Mouse (Mus musculus): Measurements from ENCODE around the gene Pld4. TPM values are rescaled to one million over a fixed set of nuclear protein-coding genes. Genes with fewer than 3 reads are reported as not detected.

Gene Pld4
- polyA plus RNA-seq, 1 experiment = 23.7 TPM

GRCm38 (mm10) chr12:112766586-112766985, 6.1 kb downstream of the Pld4 start:
- Histone ChIP-seq H3K27ac (ENCODE audit: insufficient read depth, low read depth, low read length) (no peak overlapping the region), H3K27me3 (replicated peaks; ENCODE audit: control insufficient read depth, insufficient read depth, low read length) (no peaks in the 10 kb centered on the region), H3K4me3 (ENCODE audit: insufficient read depth, low read depth, low read length) (no peak overlapping the region), H3K4me1 (ENCODE audit: control insufficient read depth, insufficient read depth, low read length) (no peaks in the 10 kb centered on the region), H3K36me3 (ENCODE audit: control insufficient read depth, insufficient read depth, low read length) (no peaks in the 10 kb centered on the region)
- no peak for DNase-seq
- TF ChIP-seq CTCF (conservative IDR thresholded peaks at IDR 0.05; ENCODE audit: insufficient read depth, insufficient read length, low read depth, low read length) = no peak
- TF ChIP-seq POLR2A (IDR thresholded peaks at IDR 0.05; ENCODE audit: low read depth, low read length) = no peak
- 93% methylated on average over 7 of the region's 7 CpGs for WGBS

DNA sequence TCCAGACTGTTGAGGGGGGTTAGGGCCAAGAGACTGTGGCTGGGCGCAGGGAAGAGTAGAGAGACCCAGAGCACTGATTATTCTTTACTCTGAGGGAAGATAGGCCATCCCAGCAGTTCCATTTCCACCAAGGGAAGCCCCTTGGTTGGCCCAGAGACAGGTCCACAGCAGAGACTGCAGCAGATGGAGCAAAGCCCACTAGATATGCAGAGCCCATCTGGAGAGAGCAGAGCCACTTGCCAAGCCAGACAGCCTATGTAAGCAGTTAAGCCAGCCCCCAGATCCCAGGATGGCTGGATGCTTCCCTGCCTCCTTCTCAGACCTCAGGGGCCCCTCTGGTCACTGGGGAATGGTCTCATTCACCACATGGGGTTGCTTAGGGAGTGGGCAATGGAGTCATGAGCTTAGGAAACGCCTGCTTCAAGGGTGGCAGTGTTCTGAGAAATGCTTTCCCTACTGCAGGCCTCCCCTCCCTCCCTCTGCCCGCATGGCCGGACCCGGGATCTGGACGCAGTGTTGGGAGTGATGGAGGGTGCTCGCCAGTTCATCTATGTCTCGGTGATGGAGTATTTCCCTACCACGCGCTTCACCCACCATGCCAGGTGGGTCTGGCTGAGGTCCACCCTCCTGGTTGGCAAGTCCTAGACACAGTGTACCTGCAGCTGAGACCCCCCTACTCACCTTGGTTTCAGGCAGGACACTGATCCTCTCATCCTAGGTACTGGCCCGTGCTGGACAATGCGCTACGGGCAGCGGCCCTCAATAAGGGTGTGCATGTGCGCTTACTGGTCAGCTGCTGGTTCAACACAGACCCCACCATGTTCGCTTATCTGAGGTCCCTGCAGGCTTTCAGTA, 6.8 kb downstream of the Pld4 start:
- Histone ChIP-seq H3K4me1 (ENCODE audit: control insufficient read depth, insufficient read depth, low read length) (no peaks in the 10 kb centered on the region), H3K4me3 (ENCODE audit: insufficient read depth, low read depth, low read length) (no peak overlapping the region), H3K36me3 (ENCODE audit: control insufficient read depth, insufficient read depth, low read length) (no peaks in the 10 kb centered on the region), H3K27ac (ENCODE audit: insufficient read depth, low read depth, low read length) (no peak overlapping the region), H3K27me3 (replicated peaks; ENCODE audit: control insufficient read depth, insufficient read depth, low read length) (no peaks in the 10 kb centered on the region)
- TF ChIP-seq CTCF (conservative IDR thresholded peaks at IDR 0.05; ENCODE audit: insufficient read depth, insufficient read length, low read depth, low read length) (no peak), POLR2A (IDR thresholded peaks at IDR 0.05; ENCODE audit: low read depth, low read length) (no peak)
- 90% methylated on average over 16 of the region's 16 CpGs for WGBS
- DNase-seq = no peak

- no peak for DNase-seq
- H3K4me3 ChIP-seq (ENCODE audit: insufficient read depth, low read depth, low read length) = no peak overlapping the region
- H3K36me3 ChIP-seq (ENCODE audit: control insufficient read depth, insufficient read depth, low read length) = no peaks in the 10 kb centered on the region
- H3K27me3 ChIP-seq (replicated peaks; ENCODE audit: control insufficient read depth, insufficient read depth, low read length) = no peaks in the 10 kb centered on the region
- H3K4me1 ChIP-seq (ENCODE audit: control insufficient read depth, insufficient read depth, low read length) = no peaks in the 10 kb centered on the region
- no peak for TF ChIP-seq CTCF (conservative IDR thresholded peaks at IDR 0.05; ENCODE audit: insufficient read depth, insufficient read length, low read depth, low read length)
- TF ChIP-seq POLR2A (IDR thresholded peaks at IDR 0.05; ENCODE audit: low read depth, low read length) = no peak
- WGBS = 79% methylated on average over 8 of the region's 8 CpGs
- no peak overlapping the region for H3K27ac ChIP-seq (ENCODE audit: insufficient read depth, low read depth, low read length)
Observed at GRCm38 (mm10) chr12:112768166-112768565, 7.7 kb downstream of the Pld4 start.

GRCm38 (mm10) chr12:112769031-112769430, 8.6 kb downstream of the Pld4 start:
- WGBS = 88% methylated on average over 6 of the region's 6 CpGs
- no peak for DNase-seq

GRCm38 (mm10) chr12:112769751-112770150, 9.3 kb downstream of the Pld4 start:
- DNase-seq = no peak
- Histone ChIP-seq H3K27me3 (replicated peaks; ENCODE audit: control insufficient read depth, insufficient read depth, low read length) (no peaks in the 10 kb centered on the region), H3K27ac (ENCODE audit: insufficient read depth, low read depth, low read length) (no peak overlapping the region), H3K4me3 (ENCODE audit: insufficient read depth, low read depth, low read length) (no peak overlapping the region), H3K4me1 (ENCODE audit: control insufficient read depth, insufficient read depth, low read length) (no peaks in the 10 kb centered on the region), H3K36me3 (ENCODE audit: control insufficient read depth, insufficient read depth, low read length) (no peaks in the 10 kb centered on the region)
- 88% methylated on average over 2 of the region's 2 CpGs for WGBS
- TF ChIP-seq CTCF (conservative IDR thresholded peaks at IDR 0.05; ENCODE audit: insufficient read depth, insufficient read length, low read depth, low read length) = no peak
- no peak for TF ChIP-seq POLR2A (IDR thresholded peaks at IDR 0.05; ENCODE audit: low read depth, low read length)

More at GRCm38 (mm10) chr12:112769031-112769430, 8.6 kb downstream of the Pld4 start:
- TF ChIP-seq POLR2A (IDR thresholded peaks at IDR 0.05; ENCODE audit: low read depth, low read length) (no peak), CTCF (conservative IDR thresholded peaks at IDR 0.05; ENCODE audit: insufficient read depth, insufficient read length, low read depth, low read length) (no peak)
- Histone ChIP-seq H3K4me3 (ENCODE audit: insufficient read depth, low read depth, low read length) (no peak overlapping the region), H3K27ac (ENCODE audit: insufficient read depth, low read depth, low read length) (no peak overlapping the region), H3K27me3 (replicated peaks; ENCODE audit: control insufficient read depth, insufficient read depth, low read length) (no peaks in the 10 kb centered on the region), H3K4me1 (ENCODE audit: control insufficient read depth, insufficient read depth, low read length) (no peaks in the 10 kb centered on the region), H3K36me3 (ENCODE audit: control insufficient read depth, insufficient read depth, low read length) (no peaks in the 10 kb centered on the region)

- no peaks in the 10 kb centered on the region for H3K36me3 ChIP-seq (ENCODE audit: control insufficient read depth, insufficient read depth, low read length)
- H3K4me3 ChIP-seq (ENCODE audit: insufficient read depth, low read depth, low read length) = no peak overlapping the region
- H3K27me3 ChIP-seq (replicated peaks; ENCODE audit: control insufficient read depth, insufficient read depth, low read length) = no peaks in the 10 kb centered on the region
- H3K4me1 ChIP-seq (ENCODE audit: control insufficient read depth, insufficient read depth, low read length) = no peaks in the 10 kb centered on the region
- TF ChIP-seq POLR2A (IDR thresholded peaks at IDR 0.05; ENCODE audit: low read depth, low read length) (no peak), CTCF (conservative IDR thresholded peaks at IDR 0.05; ENCODE audit: insufficient read depth, insufficient read length, low read depth, low read length) (no peak)
- no peak overlapping the region for H3K27ac ChIP-seq (ENCODE audit: insufficient read depth, low read depth, low read length)
- WGBS = 71% methylated on average over 4 of the region's 4 CpGs
- no peak for DNase-seq
Observed at GRCm38 (mm10) chr12:112770396-112770795, 9.9 kb downstream of the Pld4 start.

DNA sequence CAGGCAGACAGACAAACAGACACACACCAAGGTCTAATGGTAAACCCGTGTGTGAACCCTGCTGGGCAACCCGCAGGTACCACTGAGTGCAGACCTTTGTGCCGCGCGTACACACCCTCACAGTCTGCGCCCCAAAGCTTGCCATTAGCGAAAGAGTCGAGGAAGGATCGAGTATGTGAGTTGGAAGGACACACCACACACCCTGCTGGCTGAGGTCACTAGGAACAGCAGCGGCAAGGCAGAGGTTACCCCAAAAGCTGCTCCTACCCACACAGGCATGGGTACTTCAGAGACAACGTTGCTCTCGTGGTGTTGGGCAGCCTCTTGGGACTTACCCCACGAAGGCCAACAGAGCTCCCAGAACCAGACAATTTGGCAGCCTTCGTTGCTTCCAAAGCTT, 11.9 kb downstream of the Pld4 start:
- H3K27me3 ChIP-seq (replicated peaks; ENCODE audit: control insufficient read depth, insufficient read depth, low read length) = no peaks in the 10 kb centered on the region
- H3K4me1 ChIP-seq (ENCODE audit: control insufficient read depth, insufficient read depth, low read length) = no peaks in the 10 kb centered on the region
- TF ChIP-seq CTCF (conservative IDR thresholded peaks at IDR 0.05; ENCODE audit: insufficient read depth, insufficient read length, low read depth, low read length) (no peak), POLR2A (IDR thresholded peaks at IDR 0.05; ENCODE audit: low read depth, low read length) (no peak)
- no peaks in the 10 kb centered on the region for H3K36me3 ChIP-seq (ENCODE audit: control insufficient read depth, insufficient read depth, low read length)
- no peak overlapping the region for H3K4me3 ChIP-seq (ENCODE audit: insufficient read depth, low read depth, low read length)
- H3K27ac ChIP-seq (ENCODE audit: insufficient read depth, low read depth, low read length) = no peak overlapping the region
- no peak for DNase-seq
- 93% methylated on average over 14 of the region's 14 CpGs for WGBS

Measured in kidney, adult 2 months (tissue).